Mouse (Mus musculus) thymus, postnatal 4 days (tissue): ENCODE results near the gene Fam83c.

Experiments used
- DNase-seq: peaks from one replicate; pipeline ENCODE4 v3.0.0; 2021

The Fam83c gene

GRCm38 (mm10) chr2:155792899-155793298 lies 41.8 kb downstream of the Fam83c start:
- DNase-seq: no peak

- DNase-seq: no peak
These were observed 46.4 kb downstream of the Fam83c start for GRCm38 (mm10) chr2:155787949-155788931.

GRCm38 (mm10) chr2:155786905-155787304 lies 47.7 kb downstream of the Fam83c start:
- no peak for DNase-seq

DNA sequence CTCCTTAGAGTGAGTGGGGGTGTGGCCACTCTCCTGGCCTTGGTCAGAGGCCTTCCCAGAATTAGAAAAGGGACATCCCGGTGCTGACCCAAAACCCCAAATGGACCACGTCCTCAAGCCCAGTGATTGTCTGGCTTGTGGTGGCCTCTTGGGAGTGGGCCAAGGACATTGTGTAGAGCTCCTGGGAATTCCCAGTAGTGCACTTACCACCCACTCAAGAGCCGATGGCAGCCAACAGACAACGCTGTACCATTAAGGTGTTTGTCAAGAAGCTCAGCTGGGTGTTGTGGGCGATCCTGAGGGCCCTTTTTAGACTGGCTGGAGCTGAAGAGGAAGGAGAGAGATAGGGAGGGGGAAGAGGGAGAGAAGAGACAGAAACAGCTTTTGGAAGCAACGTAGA lies 50.1 kb downstream of the Fam83c start:
- no peak for DNase-seq

DNA sequence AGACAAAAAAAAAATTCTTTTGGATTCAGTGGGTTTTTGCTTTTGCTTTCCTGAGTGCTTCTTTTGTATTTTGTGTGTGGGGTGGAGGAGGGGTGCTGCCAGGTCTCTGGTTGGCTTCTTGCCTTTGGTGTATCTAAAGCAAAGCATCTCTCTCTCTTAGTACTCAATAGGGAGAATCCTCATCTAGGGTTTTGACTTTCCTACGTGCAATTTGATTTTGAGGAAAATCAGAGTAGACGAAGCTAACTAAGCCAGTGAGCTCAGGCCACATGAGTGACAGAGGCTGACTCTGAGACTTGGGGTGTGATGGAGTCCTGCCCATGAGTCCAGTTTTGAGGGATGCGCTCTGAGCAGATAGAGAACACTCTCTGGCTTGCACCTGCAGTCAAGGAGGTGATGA lies 55.1 kb downstream of the Fam83c start:
- no peak for DNase-seq

- DNase-seq: no peak
These were observed 55.6 kb downstream of the Fam83c start for GRCm38 (mm10) chr2:155779066-155779465.

GRCm38 (mm10) chr2:155778004-155778403 lies 56.6 kb downstream of the Fam83c start:
- no peak for DNase-seq

DNA sequence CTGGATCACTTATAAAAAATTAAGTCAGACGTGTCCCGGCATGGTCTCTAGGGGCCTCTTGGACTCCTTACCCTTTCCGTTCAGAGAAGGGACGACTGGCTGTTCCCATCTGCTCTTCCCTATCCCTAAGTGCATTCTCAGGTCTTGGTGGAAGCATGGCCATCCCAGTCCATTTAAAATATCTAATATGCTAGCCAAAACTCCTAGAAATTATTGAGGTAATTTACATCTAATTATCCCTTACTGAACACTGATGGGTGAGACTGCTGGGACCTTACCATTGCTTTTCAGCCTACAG lies 57.0 kb downstream of the Fam83c start:
- no peak for DNase-seq
